Mouse (Mus musculus): ENCODE data around the gene Rnf150.

DNA sequence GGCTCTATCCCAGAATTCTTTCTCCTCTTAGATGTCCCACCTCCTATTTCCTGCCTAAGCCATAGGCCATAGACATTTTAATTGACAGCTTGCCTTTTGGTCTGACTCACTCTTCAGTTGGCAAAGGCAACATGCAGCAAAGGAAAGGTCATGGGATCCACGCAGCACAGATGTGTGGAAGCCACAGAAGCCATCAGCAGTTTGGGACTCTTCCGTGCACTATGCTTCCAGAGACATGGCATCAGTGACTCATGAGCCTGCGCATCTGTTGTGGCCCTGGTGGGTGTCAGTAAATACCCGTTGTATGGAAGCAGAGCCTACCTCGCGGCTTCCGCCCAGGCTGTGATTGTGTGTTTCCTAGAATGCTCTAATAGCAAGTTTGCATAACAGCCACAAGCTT is 68.4 kb downstream of the Rnf150 start:
- TF ChIP-seq CTCF (IDR thresholded peaks at IDR 0.05; ENCODE audit: extremely low read depth, insufficient read depth, low read length) (no peak), POLR2A (IDR thresholded peaks at IDR 0.05; ENCODE audit: extremely low read depth, insufficient read depth, low read length) (no peak)

Measured in cortical plate, adult 2 months (tissue).